Mouse (Mus musculus): Measurements from ENCODE around the gene Cyp4a32.
"Not testable (repeated sequence)": the region's sequence is repeated elsewhere in the genome, so short reads cannot be mapped to it uniquely, and the experiment has no call there.

The Cyp4a32 gene

GRCm38 (mm10) chr4:115600611-115601010, at the start of gene Cyp4a32:
TSS of gene Cyp4a32 (plus strand) at chr4:115600969.
- in situ Hi-C loops (cut with MboI, MseI): loop anchor here (5.0 kb wide), 1 partner anchor 83 kb away; the partner anchor contains the start of gene Cyp4a10

GRCm38 (mm10) chr4:115552726-115553125, 48.0 kb upstream of the Cyp4a32 start:
- in situ Hi-C loops (cut with MboI, MseI): no loop called here

- in situ Hi-C loops (cut with MboI, MseI): no loop called here
These were observed 45.3 kb upstream of the Cyp4a32 start for GRCm38 (mm10) chr4:115555513-115555912.

GRCm38 (mm10) chr4:115557861-115558561, 42.8 kb upstream of the Cyp4a32 start:
- in situ Hi-C loops (cut with MboI, MseI): no loop called here

GRCm38 (mm10) chr4:115561236-115561635, 39.5 kb upstream of the Cyp4a32 start:
- in situ Hi-C loops (cut with MboI, MseI): not testable (repeated sequence)

GRCm38 (mm10) chr4:115563401-115563800, 37.4 kb upstream of the Cyp4a32 start, which contains the start of gene Cyp4a31:
TSS of gene Cyp4a31 (plus strand) at chr4:115563649.
- in situ Hi-C loops (cut with MboI, MseI): no loop called here

- in situ Hi-C loops (cut with MboI, MseI): not testable (repeated sequence)
These were observed 36.1 kb upstream of the Cyp4a32 start for GRCm38 (mm10) chr4:115564469-115565225.

GRCm38 (mm10) chr4:115575255-115575654, 25.5 kb upstream of the Cyp4a32 start:
- in situ Hi-C loops (cut with MboI, MseI): no loop called here

- in situ Hi-C loops (cut with MboI, MseI): no loop called here
These were observed 25.0 kb upstream of the Cyp4a32 start for GRCm38 (mm10) chr4:115575776-115576175.

GRCm38 (mm10) chr4:115583036-115583435, 17.7 kb upstream of the Cyp4a32 start:
- in situ Hi-C loops (cut with MboI, MseI): no loop called here

GRCm38 (mm10) chr4:115596357-115596756, 4.4 kb upstream of the Cyp4a32 start:
- in situ Hi-C loops (cut with MboI, MseI): no loop called here

GRCm38 (mm10) chr4:115596824-115597336, 3.9 kb upstream of the Cyp4a32 start:
- in situ Hi-C loops (cut with MboI, MseI): no loop called here

GRCm38 (mm10) chr4:115614005-115614404, 13.2 kb downstream of the Cyp4a32 start:
- in situ Hi-C loops (cut with MboI, MseI): no loop called here

- in situ Hi-C loops (cut with MboI, MseI): not testable (repeated sequence)
These were observed 24.8 kb downstream of the Cyp4a32 start for GRCm38 (mm10) chr4:115625560-115625959.

GRCm38 (mm10) chr4:115642967-115643754, 42.4 kb downstream of the Cyp4a32 start:
- in situ Hi-C loops (cut with MboI, MseI): no loop called here

- in situ Hi-C loops (cut with MboI, MseI): no loop called here
These were observed 44.6 kb downstream of the Cyp4a32 start for GRCm38 (mm10) chr4:115645371-115645770.

- in situ Hi-C loops (cut with MboI, MseI): no loop called here
These were observed 46.8 kb downstream of the Cyp4a32 start, which contains the start of gene Cyp4b1 for GRCm38 (mm10) chr4:115647580-115647979. TSS of gene Cyp4b1 (minus strand) at chr4:115647723.

GRCm38 (mm10) chr4:115648752-115649151, 48.0 kb downstream of the Cyp4a32 start:
- in situ Hi-C loops (cut with MboI, MseI): no loop called here

GRCm38 (mm10) chr4:115649344-115649743, 48.6 kb downstream of the Cyp4a32 start:
- in situ Hi-C loops (cut with MboI, MseI): no loop called here

- in situ Hi-C loops (cut with MboI, MseI): no loop called here
These were observed 50.1 kb downstream of the Cyp4a32 start for GRCm38 (mm10) chr4:115650866-115651265.

- in situ Hi-C loops (cut with MboI, MseI): not testable (repeated sequence)
These were observed 55.2 kb downstream of the Cyp4a32 start for GRCm38 (mm10) chr4:115655841-115656534.

Data from regulatory T cell (primary cell).